Mouse (Mus musculus): ENCODE data around the gene Invs.

DNA sequence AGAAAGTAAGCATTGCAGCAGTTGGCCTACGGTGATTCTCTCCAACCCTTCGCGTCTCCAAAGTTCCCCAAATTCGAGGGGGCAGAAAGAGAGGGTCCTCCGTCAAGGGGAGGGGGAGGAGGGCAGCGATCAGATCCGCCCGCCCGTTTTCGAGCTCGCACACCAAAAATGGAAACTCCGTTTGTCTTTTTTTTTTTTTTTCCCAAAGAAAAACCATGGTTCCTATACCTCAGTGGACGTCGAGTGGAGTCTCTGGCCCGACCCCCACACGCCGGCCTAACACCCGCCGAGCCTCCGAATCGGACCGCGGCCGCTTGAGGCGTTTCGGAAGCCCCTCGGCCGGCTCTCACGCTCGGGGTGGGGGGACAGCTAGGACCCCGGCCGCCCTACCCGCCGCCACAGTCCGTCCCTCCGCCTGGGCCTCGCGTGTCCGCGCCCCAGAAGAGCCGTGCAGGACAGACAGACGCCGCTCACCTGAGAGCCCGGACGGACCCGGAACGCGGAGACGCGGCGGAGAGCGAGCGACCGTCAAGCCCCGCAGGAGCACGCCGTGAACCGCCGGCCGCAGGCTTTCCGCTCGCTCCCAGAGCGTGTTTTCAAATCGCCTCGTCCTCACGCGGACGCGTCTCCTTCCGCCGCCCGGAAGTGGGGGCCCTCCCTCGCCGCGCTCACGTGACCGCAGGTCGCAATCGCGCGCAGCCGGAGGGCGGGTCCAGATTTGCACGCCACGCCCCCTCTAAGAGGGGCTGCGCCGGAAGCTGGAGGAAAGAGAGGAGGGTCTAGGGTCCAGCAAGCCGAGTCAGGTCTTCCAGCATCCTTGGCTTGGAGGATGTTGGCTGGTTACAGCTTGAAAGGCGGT is 193.5 kb downstream of the Invs start, which contains the start of gene Tex10:
- TF ChIP-seq POLR2A (IDR thresholded peaks at IDR 0.05; ENCODE audit: borderline replicate concordance, extremely low read depth, low read depth, low read length) (peak; percentile 61; the same call in 1 of the 2 replicates), CTCF (IDR thresholded peaks at IDR 0.05; ENCODE audit: insufficient read depth, low read length) (no peak)
